Mouse (Mus musculus) frontal cortex, adult (tissue): ENCODE measurements around the gene Krtap5-1.
"Not testable (repeated sequence)": the region's sequence is repeated elsewhere in the genome, so short reads cannot be mapped to it uniquely, and the experiment has no call there.

Source experiments
- ATAC-seq: cut with Nextera tagmentation; 2 replicates; pipeline ENCODE4 v1.9.2; 2017; ENCODE audit warnings: mild to moderate bottlenecking, moderate library complexity, mixed read lengths; ENCODE audit not compliant: low TSS enrichment

The Krtap5-1 gene

DNA sequence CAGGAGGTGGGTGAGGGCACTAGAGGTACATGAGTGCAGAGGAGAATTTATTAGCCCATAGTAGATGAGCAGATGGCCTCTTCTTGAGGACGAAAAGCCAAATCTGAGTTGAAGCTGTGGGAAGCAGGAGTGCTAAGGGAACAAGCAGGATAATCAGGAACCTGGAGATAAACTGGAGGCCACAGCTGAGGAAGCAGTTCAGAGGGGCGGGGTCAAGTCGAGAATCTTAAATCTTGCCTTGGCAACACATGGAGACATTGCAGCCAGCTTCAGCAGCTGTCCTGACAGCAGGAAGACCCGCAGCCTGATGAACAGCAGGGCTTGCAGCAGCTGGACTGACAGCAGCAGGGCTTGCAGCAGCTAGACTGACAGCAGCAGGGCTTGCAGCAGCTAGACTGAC lies 810 bp downstream of the Krtap5-1 start:
- ATAC-seq = not testable (repeated sequence)

DNA sequence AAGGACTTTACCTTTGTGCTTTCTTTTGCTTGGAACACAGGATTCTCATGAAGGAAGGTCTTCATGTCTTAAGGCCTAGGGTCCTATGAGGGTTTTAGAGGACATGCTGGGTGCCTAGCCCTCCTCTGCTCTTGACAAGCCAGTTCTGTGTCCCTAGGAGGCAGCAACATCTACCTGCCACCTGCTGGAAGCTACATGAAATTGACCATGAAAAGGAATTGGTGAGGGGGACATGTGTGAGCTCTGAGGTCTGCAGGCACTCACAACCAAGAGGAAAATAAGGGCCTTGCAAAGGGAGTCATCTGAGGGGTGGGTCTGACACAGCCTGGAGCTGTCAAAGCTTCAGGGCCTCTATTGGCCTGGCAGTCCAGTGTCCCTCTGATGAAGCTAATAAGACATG lies 1.5 kb downstream of the Krtap5-1 start:
- no peak for ATAC-seq

DNA sequence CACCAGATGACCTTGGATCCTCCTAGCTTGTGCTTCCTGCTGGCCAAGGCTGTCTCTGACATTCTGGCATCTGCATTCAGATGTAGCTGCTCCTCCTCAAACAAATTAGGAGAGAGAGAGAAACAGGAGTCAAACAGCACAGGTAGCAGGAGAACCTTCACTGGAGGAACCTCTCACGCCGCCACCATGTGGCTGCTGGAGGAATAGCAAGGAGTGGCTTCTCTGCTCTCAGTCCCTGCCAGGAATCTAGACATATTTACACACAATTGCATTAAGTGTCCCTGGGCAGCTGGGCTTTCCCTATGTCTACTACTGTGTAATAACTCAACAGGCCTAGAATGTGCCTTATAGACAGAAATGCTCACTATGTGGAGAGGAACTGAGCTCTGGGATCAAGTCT lies 3.1 kb downstream of the Krtap5-1 start:
- 0 out of 2 replicates have a peak, but pooled peaks have one; percentile 50 for ATAC-seq

DNA sequence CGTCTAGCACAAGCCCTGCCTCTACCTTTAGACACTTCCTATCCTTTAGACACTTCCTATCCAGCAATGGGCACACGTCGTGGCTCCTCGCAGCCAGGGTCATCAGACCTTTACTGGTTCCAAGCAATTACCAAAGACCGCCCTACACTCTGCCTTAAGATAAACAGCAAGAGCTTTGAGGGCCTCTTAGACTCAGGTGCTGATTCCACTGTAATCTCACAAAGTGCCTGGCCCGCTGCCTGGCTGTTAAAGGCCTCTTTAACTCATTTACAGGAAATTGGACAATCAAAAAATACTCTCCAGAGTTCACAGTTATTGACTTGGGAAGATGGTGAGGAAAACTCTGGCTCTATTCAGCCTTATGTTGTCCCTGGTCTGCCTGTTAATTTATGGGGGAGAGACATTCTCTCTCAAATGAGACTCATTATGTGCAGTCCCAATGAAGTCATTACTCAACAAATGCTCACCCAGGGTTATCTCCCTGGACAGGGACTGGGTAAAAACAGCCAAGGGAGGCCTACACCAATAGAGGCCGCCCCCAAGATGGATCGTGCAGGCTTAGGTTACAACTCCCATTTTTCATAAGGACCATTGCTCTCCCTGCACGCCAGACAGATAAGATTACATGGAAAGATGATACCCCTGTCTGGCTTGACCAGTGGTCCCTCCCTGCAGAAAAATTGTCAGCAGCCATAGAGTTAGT lies 10.9 kb downstream of the Krtap5-1 start:
- ATAC-seq = not testable (repeated sequence)

DNA sequence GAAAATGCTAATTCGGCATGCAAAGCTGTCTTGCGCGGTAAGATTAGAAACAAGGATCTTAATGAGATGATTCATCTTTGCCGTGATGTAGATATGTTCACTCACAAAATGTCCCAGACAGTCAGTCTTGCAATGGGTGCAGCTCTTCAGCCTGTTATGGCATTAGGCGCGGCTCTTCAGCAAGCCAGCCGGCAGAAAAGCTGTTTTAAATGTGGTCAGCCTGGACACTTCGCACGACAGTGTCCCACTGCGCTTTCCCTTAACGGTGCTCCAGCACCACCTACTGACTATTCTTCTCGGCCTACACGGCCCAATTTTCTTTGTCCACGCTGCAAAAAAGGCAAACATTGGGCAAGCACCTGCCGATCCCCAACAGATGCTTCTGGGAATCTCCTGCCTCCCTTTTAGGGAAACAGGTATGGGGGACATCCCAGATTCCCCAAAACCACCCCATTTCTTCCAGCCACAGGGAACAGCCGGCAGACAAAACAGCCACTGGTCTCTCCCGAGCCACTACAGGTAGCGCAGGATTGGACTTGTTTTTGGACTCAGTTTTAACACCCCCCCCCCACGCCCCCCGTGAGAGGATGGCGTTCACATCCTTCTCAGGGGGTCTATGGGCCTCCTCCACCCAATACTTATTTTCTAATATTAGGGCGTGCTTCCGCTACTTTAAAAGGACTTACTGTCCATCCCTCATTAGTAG lies 11.6 kb downstream of the Krtap5-1 start:
- peak; percentile 74 for ATAC-seq

DNA sequence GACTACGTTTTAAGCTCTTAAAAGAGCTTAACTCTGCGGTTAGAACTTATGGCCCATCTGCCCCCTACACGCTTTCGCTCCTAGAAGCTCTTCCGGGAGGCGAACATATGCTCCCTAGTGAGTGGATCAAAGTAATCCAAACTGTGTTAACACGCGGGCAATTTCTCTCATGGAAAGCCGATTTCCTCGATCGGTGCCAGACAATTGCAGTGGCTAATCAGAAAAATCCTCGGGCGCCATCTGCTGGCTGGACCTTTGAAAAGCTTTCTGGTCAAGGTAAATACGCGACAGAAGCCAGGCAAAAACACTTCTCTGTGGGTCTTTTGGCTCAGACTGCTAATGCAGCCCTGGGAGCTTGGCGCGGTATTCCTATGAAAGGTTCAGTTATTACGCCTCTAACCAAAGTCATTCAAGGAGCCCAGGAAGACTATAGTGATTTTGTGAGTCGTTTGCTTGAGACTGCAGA lies 12.3 kb downstream of the Krtap5-1 start:
- peak; percentile 81 for ATAC-seq

DNA sequence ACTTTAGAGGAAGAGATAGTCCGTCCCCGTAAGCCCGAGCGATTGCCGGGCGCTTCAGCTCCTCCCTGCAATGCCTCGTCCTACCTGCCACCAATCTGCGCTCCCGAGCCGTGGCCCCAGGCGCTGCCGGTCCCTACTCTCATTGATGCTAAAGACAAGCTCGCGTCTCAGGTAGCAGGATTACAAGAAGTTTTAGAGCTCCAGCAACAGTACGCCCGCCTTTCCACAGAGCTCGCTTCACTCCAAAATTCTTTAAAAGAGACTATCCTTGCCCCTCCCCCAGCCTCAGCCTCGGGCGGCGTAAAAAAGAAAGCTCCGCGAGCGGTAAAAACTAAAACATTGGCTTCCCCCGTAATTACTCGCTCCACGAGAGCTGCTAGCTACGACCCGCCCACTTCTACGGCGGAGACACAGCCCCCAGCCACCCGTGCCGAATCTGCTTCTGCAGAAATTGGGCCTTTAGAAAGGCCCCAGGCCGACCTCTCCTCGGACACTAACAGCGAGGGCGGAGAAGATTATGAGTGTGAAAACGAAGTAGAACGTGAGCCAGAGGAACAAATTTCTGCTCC lies 12.8 kb downstream of the Krtap5-1 start:
- ATAC-seq = peak; percentile 76; the same call in 1 of the 2 replicates

DNA sequence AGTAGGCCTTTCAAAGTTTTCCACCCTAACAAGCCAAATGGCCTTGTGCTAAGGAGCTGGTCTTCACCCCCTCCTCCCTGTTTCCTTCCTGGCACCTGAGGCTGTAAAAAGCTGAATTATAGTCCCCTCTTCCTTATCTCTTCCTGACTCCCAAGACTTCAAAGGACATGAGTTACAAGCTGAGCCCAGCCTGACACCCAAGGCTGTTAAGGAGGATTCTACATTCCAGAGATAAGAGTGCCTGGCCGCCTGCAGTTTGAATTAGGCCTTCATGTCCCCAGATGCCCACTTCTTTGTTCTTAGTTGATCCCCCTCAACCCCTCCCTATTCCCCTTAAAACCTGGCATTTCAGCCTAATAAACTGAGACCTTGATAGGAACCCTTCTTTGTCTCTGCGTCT lies 14.1 kb downstream of the Krtap5-1 start:
- ATAC-seq = not testable (repeated sequence)

DNA sequence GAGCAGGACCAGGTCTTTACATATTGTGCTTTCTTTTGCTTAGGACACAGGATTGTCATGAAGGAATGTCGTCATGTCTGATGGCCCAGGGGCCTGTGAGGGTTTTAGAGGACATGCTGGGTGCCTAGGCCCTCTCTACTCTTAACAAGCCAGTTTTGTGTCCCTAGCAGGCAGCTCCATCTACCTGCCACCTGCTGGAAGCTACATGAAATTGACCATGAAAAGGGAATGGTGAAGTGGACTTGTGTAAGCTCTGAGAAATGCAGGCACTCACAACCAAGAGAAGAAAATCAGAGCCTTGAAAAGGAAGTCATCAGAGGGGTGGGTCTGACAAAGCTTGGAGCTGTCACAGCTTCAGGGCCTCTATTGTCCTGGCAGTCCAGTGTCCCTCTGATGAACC lies 17.6 kb downstream of the Krtap5-1 start:
- ATAC-seq = not testable (repeated sequence)

DNA sequence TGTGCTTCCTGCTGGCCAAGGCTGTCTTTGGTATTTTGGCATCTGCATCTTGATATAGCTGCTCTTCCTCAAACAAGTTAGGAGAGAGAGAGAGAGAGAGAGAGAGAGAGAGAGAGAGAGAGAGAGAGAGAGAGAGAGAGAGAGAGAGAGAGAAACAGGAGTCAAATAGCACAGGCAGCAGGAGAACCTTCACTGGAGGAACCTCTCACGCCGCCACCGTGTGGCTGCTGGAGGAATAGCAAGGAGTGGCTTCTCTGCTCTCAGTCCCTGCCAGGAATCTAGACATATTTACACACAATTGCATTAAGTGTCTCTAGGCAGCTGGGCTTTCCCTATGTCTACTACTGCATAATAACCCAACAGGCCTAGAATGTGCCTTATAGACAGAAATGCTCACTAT lies 18.7 kb downstream of the Krtap5-1 start:
- peak; percentile 77; the same call in 1 of the 2 replicates for ATAC-seq

DNA sequence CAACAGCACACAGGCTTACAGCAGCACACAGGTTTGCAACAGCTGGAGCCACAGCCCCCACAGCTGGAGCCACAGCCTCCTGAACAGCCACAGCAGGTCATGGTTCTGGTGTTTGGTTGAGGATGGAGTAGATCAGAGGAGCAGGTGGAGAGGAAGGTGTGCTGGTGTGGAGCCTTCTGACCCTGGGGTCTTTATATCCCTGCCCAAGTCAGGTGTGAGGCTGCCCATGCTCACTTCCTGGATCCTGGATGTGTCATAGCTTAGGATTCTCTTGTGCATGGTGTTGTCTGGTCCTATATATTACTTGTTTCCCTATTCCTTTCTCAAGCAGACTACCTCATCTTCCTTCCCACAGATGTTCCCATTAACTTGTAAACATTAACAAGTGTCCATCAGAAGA lies 22.7 kb downstream of the Krtap5-1 start, which contains the start of gene Gm4559:
Gm4559 (minus strand) TSS at position 101 of the 400 bp plus-strand sequence.
- not testable (repeated sequence) for ATAC-seq

DNA sequence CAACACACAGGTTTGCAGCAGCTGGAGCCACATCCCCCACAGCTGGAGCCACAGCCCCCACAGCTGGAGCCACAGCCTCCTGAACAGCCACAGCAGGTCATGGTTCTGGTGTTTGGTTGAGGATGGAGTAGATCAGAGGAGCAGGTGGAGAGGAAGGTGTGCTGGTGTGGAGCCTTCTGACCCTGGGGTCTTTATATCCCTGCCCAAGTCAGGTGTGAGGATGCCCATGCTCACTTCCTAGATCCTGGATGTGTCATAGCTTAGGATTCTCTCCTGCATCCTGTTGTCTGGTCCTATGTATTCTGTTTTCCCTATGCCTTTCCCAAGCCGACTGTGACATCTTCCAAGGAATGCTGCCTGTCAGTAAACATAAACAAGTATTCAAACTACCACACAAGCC lies 38.7 kb downstream of the Krtap5-1 start, which contains the start of gene Gm2431:
Gm2431 (minus strand) TSS at position 101 of the 400 bp plus-strand sequence.
- not testable (repeated sequence) for ATAC-seq

DNA sequence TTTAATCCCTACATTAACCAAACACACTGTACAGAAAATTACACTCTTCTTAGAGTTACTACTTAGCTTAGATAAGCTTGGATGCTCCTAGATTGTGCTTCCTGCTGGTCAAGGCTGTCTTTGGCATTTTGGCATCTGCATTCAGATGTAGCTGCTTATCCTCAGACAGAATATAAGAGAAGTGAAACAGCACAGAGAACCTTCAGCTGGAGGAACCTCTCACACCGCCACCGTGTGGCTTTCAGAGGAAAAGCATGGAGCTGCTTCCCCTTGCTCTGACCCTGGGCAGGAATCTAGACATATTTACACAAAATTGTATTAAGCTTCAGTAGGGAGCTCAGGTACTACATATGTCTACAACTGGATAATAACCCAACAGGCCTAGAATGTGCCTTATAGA lies 41.4 kb downstream of the Krtap5-1 start:
- ATAC-seq = peak; percentile 82; the same call in 1 of the 2 replicates

DNA sequence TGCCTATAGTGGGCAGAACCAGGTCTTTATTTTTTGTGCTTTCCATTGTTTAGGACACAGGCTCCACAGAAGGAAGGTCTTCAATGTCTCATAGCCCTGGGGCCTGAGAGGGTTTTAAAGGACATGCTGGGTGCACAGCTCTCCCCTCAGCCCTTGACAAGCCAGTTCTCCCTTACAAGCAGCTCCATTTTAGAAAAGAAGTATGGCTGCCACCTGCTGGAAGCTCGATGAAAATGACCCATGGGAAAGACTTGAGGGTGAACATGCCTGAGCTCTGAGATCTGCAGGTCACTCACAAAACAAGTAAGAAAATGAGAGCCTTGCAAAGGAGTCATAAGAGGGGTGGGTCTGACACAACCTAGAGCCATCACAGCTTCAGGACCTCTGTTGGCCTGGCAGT lies 47.1 kb downstream of the Krtap5-1 start:
- peak; percentile 65; the same call in 1 of the 2 replicates for ATAC-seq
